Mouse (Mus musculus) neural tube, embryonic 11.5 days (tissue): ENCODE results near the gene Egfl8. TPM values are rescaled to one million over a fixed set of nuclear protein-coding genes. Genes with fewer than 3 reads are reported as not detected.

ENCODE experiments used
- ATAC-seq: fragments of 200-750 bp; cut with Nextera tagmentation; 2 replicates; pipeline ENCODE4 v1.8.0; 2017; ENCODE audit warnings: moderate number of reproducible peaks, mild to moderate bottlenecking, moderate TSS enrichment, moderate library complexity; ENCODE audit not compliant: insufficient read depth, low FRiP score, low TSS enrichment
- DNase-seq: peaks from one replicate; pipeline ENCODE4 v3.0.0-alpha.2; 2015; ENCODE audit warnings: low spot score
- H3K27ac ChIP-seq: fragments of 300-500 bp; sonication (generic); 2 replicates; pipeline ENCODE4 v1.5.1; 2014; ENCODE audit warnings: low read depth, mild to moderate bottlenecking, low read length
- H3K27me3 ChIP-seq: fragments of 300-500 bp; sonication (generic); 2 replicates; pipeline ENCODE4 v1.6.1; 2014; ENCODE audit warnings: mild to moderate bottlenecking, low read length, mixed read lengths; ENCODE audit not compliant: control insufficient read depth, insufficient read depth
- H3K36me3 ChIP-seq: fragments of 300-500 bp; sonication (generic); 2 replicates; pipeline ENCODE4 v1.6.1; 2014; ENCODE audit warnings: mild to moderate bottlenecking, low read length, moderate library complexity, mixed read lengths; ENCODE audit not compliant: control insufficient read depth, insufficient read depth
- H3K4me1 ChIP-seq: fragments of 300-500 bp; sonication (generic); 2 replicates; pipeline ENCODE4 v1.6.1; 2014; ENCODE audit warnings: low read length, mixed read lengths; ENCODE audit not compliant: control insufficient read depth, insufficient read depth
- H3K4me2 ChIP-seq: fragments of 300-500 bp; sonication (generic); 2 replicates; pipeline ENCODE4 v1.6.1; 2014; ENCODE audit warnings: low read depth, mild to moderate bottlenecking, moderate library complexity
- H3K4me3 ChIP-seq: fragments of 300-500 bp; sonication (generic); 2 replicates; pipeline ENCODE4 v1.5.1; 2014; ENCODE audit warnings: low read depth, low read length
- H3K9ac ChIP-seq: fragments of 300-500 bp; sonication (generic); 2 replicates; pipeline ENCODE4 v1.6.1; 2014; ENCODE audit warnings: mild to moderate bottlenecking, low read length
- H3K9me3 ChIP-seq: fragments of 300-500 bp; sonication (generic); 2 replicates; pipeline ENCODE4 v1.6.1; 2016; ENCODE audit warnings: low read length; ENCODE audit not compliant: control insufficient read depth
- WGBS: fragments of 180-500 bp; shearing (Covaris S2); extraction: QIAGEN DNeasy Blood & Tissue Kit; methylation state at CpG from one replicate; pipeline ENCODE4 v1.1.7; 2014; 5-methylcytosine and 5-hydroxymethylcytosine counted together
- polyA plus RNA-seq: library from polyadenylated mRNA; unstranded; fragments of >200 nt; fragmentation: Nextera tagmentation; extraction: Ambion mirVana; gene quantifications from 2 replicates; pipeline ENCODE4 v1.2.1, GENCODE M21; 2014

The Egfl8 gene
- polyA plus RNA-seq, 1 experiment from 2014 or later = 12.1 TPM

- H3K9me3 ChIP-seq = no peaks in the 10 kb centered on the region
- no peaks in the 10 kb centered on the region for H3K36me3 ChIP-seq
- H3K4me1 ChIP-seq = peaks cover 19% of the 10 kb centered on the region
- H3K4me2 ChIP-seq = peak overlapping the region; percentile 92
- ATAC-seq (peak; percentile 73), DNase-seq (peak; percentile 90)
- peak overlapping the region; percentile 79 for H3K9ac ChIP-seq
- 0% methylated on average over 33 of the region's 45 CpGs for WGBS
- H3K27me3 ChIP-seq = peaks cover 27% of the 10 kb centered on the region
- peak overlapping the region; percentile 70 for H3K27ac ChIP-seq
- peak overlapping the region; percentile 78 for H3K4me3 ChIP-seq
These were observed 11.5 kb upstream of the Egfl8 start for GRCm38 (mm10) chr17:34627093-34627942.

GRCm38 (mm10) chr17:34626773-34627092 is 11.0 kb upstream of the Egfl8 start:
- Histone ChIP-seq H3K36me3 (no peaks in the 10 kb centered on the region), H3K4me3 (peak overlapping the region; percentile 78), H3K4me1 (peaks cover 18% of the 10 kb centered on the region), H3K9me3 (no peaks in the 10 kb centered on the region), H3K27ac (0 out of 2 replicates have a peak overlapping the region, but pooled peaks have one; percentile 44), H3K9ac (peak overlapping the region; percentile 79), H3K4me2 (peak overlapping the region; percentile 92), H3K27me3 (peaks cover 21% of the 10 kb centered on the region)
- ATAC-seq (no peak; the same call in none of the 2 replicates), DNase-seq (peak; percentile 67)
- 0% methylated on average over 18 of the region's 18 CpGs for WGBS

GRCm38 (mm10) chr17:34626062-34626772 is 10.4 kb upstream of the Egfl8 start:
- H3K9me3 ChIP-seq = no peaks in the 10 kb centered on the region
- DNase-seq (no peak), ATAC-seq (0 out of 2 replicates have a peak, but pooled peaks have one; percentile 1)
- WGBS = 55% methylated on average over 16 of the region's 16 CpGs
- no peak overlapping the region for H3K27ac ChIP-seq
- peak overlapping the region; percentile 92 for H3K4me2 ChIP-seq
- H3K27me3 ChIP-seq = peaks cover 16% of the 10 kb centered on the region
- no peaks in the 10 kb centered on the region for H3K36me3 ChIP-seq
- H3K4me1 ChIP-seq = peaks cover 15% of the 10 kb centered on the region
- peak overlapping the region; percentile 79 for H3K9ac ChIP-seq
- peak overlapping the region; percentile 78 for H3K4me3 ChIP-seq

- no peak overlapping the region for H3K4me3 ChIP-seq
- ATAC-seq (no peak), DNase-seq (no peak)
- no peak overlapping the region for H3K9ac ChIP-seq
- peaks cover 15% of the 10 kb centered on the region for H3K4me1 ChIP-seq
- no peaks in the 10 kb centered on the region for H3K36me3 ChIP-seq
- WGBS = 92% methylated on average over 3 of the region's 3 CpGs
- no peak overlapping the region for H3K27ac ChIP-seq
- H3K27me3 ChIP-seq = peaks cover 4% of the 10 kb centered on the region
- H3K4me2 ChIP-seq = no peak overlapping the region
- H3K9me3 ChIP-seq = no peaks in the 10 kb centered on the region
These were observed 9.2 kb upstream of the Egfl8 start for GRCm38 (mm10) chr17:34624981-34625380.

GRCm38 (mm10) chr17:34623161-34623560 is 7.4 kb upstream of the Egfl8 start:
- H3K9me3 ChIP-seq = no peaks in the 10 kb centered on the region
- 91% methylated on average over 9 of the region's 9 CpGs for WGBS
- no peak overlapping the region for H3K4me2 ChIP-seq
- H3K4me1 ChIP-seq = 0 out of 2 replicates have a peak, but pooled peaks cover 5% of the 10 kb centered on the region
- DNase-seq (no peak), ATAC-seq (no peak)
- H3K27me3 ChIP-seq = no peaks in the 10 kb centered on the region
- no peak overlapping the region for H3K27ac ChIP-seq
- H3K36me3 ChIP-seq = no peaks in the 10 kb centered on the region
- H3K9ac ChIP-seq = no peak overlapping the region
- H3K4me3 ChIP-seq = no peak overlapping the region

- Histone ChIP-seq H3K4me3 (no peak overlapping the region), H3K27me3 (no peaks in the 10 kb centered on the region), H3K36me3 (no peaks in the 10 kb centered on the region), H3K27ac (no peak overlapping the region), H3K4me1 (no peaks in the 10 kb centered on the region), H3K4me2 (no peak overlapping the region), H3K9me3 (no peaks in the 10 kb centered on the region), H3K9ac (no peak overlapping the region)
- DNase-seq (no peak), ATAC-seq (no peak)
- 91% methylated on average over 8 of the region's 8 CpGs for WGBS
These were observed 5.2 kb upstream of the Egfl8 start for GRCm38 (mm10) chr17:34621006-34621405.

GRCm38 (mm10) chr17:34618999-34619398 is 3.2 kb upstream of the Egfl8 start:
- Histone ChIP-seq H3K9ac (no peak overlapping the region), H3K27ac (no peak overlapping the region), H3K4me2 (no peak overlapping the region), H3K9me3 (no peaks in the 10 kb centered on the region), H3K4me1 (no peaks in the 10 kb centered on the region), H3K27me3 (no peaks in the 10 kb centered on the region), H3K36me3 (peaks cover 2% of the 10 kb centered on the region; the same call in 1 of the 2 replicates), H3K4me3 (no peak overlapping the region)
- DNase-seq = peak; percentile 62
- 13% methylated on average over 6 of the region's 6 CpGs for WGBS
- ATAC-seq = no peak

GRCm38 (mm10) chr17:34613830-34614229 is 1.9 kb downstream of the Egfl8 start:
- Histone ChIP-seq H3K36me3 (peaks cover 13% of the 10 kb centered on the region), H3K4me2 (no peak overlapping the region), H3K27me3 (no peaks in the 10 kb centered on the region), H3K4me1 (no peaks in the 10 kb centered on the region), H3K4me3 (no peak overlapping the region), H3K9me3 (no peaks in the 10 kb centered on the region), H3K9ac (no peak overlapping the region), H3K27ac (no peak overlapping the region)
- DNase-seq (no peak), ATAC-seq (no peak)
- 88% methylated on average over 10 of the region's 10 CpGs for WGBS
